ENCODE assay signal across 16 mouse cellular contexts in the genomic region with DNA sequence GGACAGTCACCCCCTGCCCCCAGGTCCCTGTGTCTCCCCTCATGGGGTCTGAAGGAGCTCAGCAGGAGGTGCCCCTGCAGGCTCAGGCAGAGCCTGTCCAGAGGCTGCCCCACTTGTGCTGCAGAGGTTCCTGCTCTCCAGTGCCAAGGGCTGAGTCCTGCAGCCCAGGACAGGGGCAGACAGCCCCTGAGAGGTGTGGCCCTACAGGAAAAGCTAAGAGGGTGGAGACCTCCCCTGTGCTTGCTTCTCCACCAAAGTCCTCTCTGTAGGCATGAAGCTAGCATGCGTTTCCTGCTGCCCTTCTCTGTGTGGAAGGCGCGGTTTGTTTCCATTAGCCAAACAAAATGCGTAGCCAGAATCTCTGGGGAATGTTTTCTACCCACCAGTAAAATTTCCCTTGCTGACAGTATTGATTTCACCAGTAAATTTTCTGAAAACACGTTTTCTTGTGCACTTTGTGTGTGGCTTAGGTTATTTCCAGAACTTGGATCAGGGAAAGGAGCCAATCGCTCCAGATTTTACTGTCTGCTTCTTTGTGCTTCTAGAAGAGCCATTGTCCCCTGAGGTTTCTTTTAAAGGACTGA. TPM values are rescaled to one million over a fixed set of nuclear protein-coding genes. Genes with fewer than 3 reads are reported as not detected.
DNase-seq lines count a peak whose midpoint lies in the region; ATAC-seq and TF ChIP-seq lines count a peak whose summit lies in the region.
"Not testable (repeated sequence)": the region's sequence is repeated elsewhere in the genome, so short reads cannot be mapped to it uniquely, and the experiment has no call there.
"Had no signal": no experiment of that assay in that cellular context is flagged by ENCODE, and none has a peak within 500 bp of the region (broad histone marks: within the 10 kb centered on the region; RNA-seq: fewer than 3 reads in every experiment).

No protein-coding gene starts in this region.

- 0 out of 2 replicates have a peak overlapping the region, but pooled peaks have one; percentile 4 for H3K4me2 ChIP-seq in limb, embryonic 14.5 days (replicated peaks; ENCODE audit: low read depth, low read length, severe bottlenecking)
- H3K4me2 ChIP-seq in lung, postnatal 0 days (replicated peaks; ENCODE audit: low read depth, low read length) = not testable (repeated sequence)

- H3K4me1 ChIP-seq in cortical plate, adult 2 months (ENCODE audit: control insufficient read depth, insufficient read depth, low read length); heart, adult 2 months (ENCODE audit: control insufficient read depth, insufficient read depth, low read length); kidney, adult 2 months (ENCODE audit: control insufficient read depth, insufficient read depth, low read length); limb, embryonic 14.5 days (ENCODE audit: control insufficient read depth, insufficient read depth, low read length); lung, postnatal 0 days (ENCODE audit: insufficient read depth, low read depth, low read length): not testable (repeated sequence)

- H3K9me3 ChIP-seq in limb, embryonic 14.5 days (ENCODE audit: control insufficient read depth, low read length); lung, postnatal 0 days (ENCODE audit: low read length): not testable (repeated sequence)

- peak in 1 of 2 experiments; percentile 48 for DNase-seq in heart, adult 2 months
- DNase-seq in heart, postnatal 25 days (ENCODE audit: low spot score) = peak; percentile 27
- peak; percentile 54 for DNase-seq in kidney, adult 2 months
- not testable (repeated sequence) for DNase-seq in limb, embryonic 14.5 days (ENCODE audit: low spot score)
- peak; percentile 65 for DNase-seq in lung, postnatal 0 days (ENCODE audit: low spot score)
- DNase-seq in naive thymus-derived CD4-positive, alpha-beta T cell, adult 2 months (ENCODE audit: low read depth) = peak; percentile 49

- H3K27ac ChIP-seq in cortical plate, adult 2 months (ENCODE audit: insufficient read depth, low read length) = peak overlapping the region; percentile 29; the same call in 1 of the 2 replicates
- H3K27ac ChIP-seq in heart, adult 2 months = peak overlapping the region; percentile 15
- not testable (repeated sequence) for H3K27ac ChIP-seq in kidney, adult 2 months (ENCODE audit: insufficient read depth, low read depth, low read length); limb, embryonic 14.5 days (replicated peaks; ENCODE audit: low read depth, low read length)
- H3K27ac ChIP-seq in lung, postnatal 0 days (ENCODE audit: low read length) = 0 out of 2 replicates have a peak overlapping the region, but pooled peaks have one; percentile 47

- ATAC-seq in limb, embryonic 14.5 days (ENCODE audit: low FRiP score, low read depth) = not testable (repeated sequence)
- peak; percentile 94 for ATAC-seq in lung, postnatal 0 days

- TF ChIP-seq POLR2A in cortical plate, adult 2 months (IDR thresholded peaks at IDR 0.05; ENCODE audit: extremely low read depth, insufficient read depth, low read length); heart, adult 2 months (IDR thresholded peaks at IDR 0.05; ENCODE audit: insufficient read depth, low read depth, low read length); kidney, adult 2 months (IDR thresholded peaks at IDR 0.05; ENCODE audit: low read depth, low read length); limb, embryonic 14.5 days (IDR thresholded peaks at IDR 0.05; ENCODE audit: borderline replicate concordance, extremely low read depth, insufficient read depth, insufficient read length): not testable (repeated sequence)

- not testable (repeated sequence) for H3K27me3 ChIP-seq in heart, adult 2 months (ENCODE audit: control insufficient read depth, insufficient read depth, low read length); kidney, adult 2 months (replicated peaks; ENCODE audit: control insufficient read depth, insufficient read depth, low read length); limb, embryonic 14.5 days (ENCODE audit: control insufficient read depth, insufficient read depth, low read length); lung, postnatal 0 days (replicated peaks; ENCODE audit: insufficient read depth, low read length)

- intact Hi-C loops in heart, adult 2 months (cut with DNase I); heart, postnatal 25 days (cut with DNase I): not testable (repeated sequence)

- WGBS in heart, adult 2 months = 15% methylated on average over 6 of the region's 6 CpGs
- 18% methylated on average over 6 of the region's 6 CpGs for WGBS in kidney, adult 2 months
- WGBS in limb, embryonic 14.5 days = 15% methylated on average over 6 of the region's 6 CpGs
- WGBS in lung, postnatal 0 days = 18% methylated on average over 6 of the region's 6 CpGs

- H3K36me3 ChIP-seq in heart, adult 2 months (ENCODE audit: control insufficient read depth, insufficient read depth, low read length); kidney, adult 2 months (ENCODE audit: control insufficient read depth, insufficient read depth, low read length); limb, embryonic 14.5 days (ENCODE audit: control insufficient read depth, insufficient read depth, low read length); lung, postnatal 0 days (ENCODE audit: insufficient read depth, low read length): not testable (repeated sequence)

- not testable (repeated sequence) for H3K9ac ChIP-seq in heart, adult 2 months (ENCODE audit: low read depth, low read length); limb, embryonic 14.5 days (ENCODE audit: low read depth, low read length, severe bottlenecking); lung, postnatal 0 days (replicated peaks; ENCODE audit: low read depth)

- not testable (repeated sequence) for TF ChIP-seq CTCF in cortical plate, adult 2 months (IDR thresholded peaks at IDR 0.05; ENCODE audit: extremely low read depth, insufficient read depth, low read length); heart, adult 2 months (IDR thresholded peaks at IDR 0.05); kidney, adult 2 months (conservative IDR thresholded peaks at IDR 0.05; ENCODE audit: insufficient read depth, insufficient read length, low read depth, low read length); lung, postnatal 0 days (IDR thresholded peaks at IDR 0.05)

- not testable (repeated sequence) for TF ChIP-seq EP300 in heart, adult 2 months (IDR thresholded peaks at IDR 0.05; ENCODE audit: insufficient read depth, low read depth, low read length)
- 0 out of 2 replicates have a peak, but pooled peaks have one; percentile 19 for TF ChIP-seq EP300 in lung, postnatal 0 days (IDR thresholded peaks at IDR 0.05)

- H3K4me3 ChIP-seq in cortical plate, adult 2 months (ENCODE audit: insufficient read depth, low read length); heart, adult 2 months; kidney, adult 2 months (ENCODE audit: insufficient read depth, low read depth, low read length); limb, embryonic 14.5 days (replicated peaks; ENCODE audit: low read length); lung, postnatal 0 days (ENCODE audit: low read depth, low read length): not testable (repeated sequence)

- not testable (repeated sequence) for H3K79me2 ChIP-seq in heart, adult 2 months (replicated peaks; ENCODE audit: control insufficient read depth, insufficient read depth, low read length)

RNA-seq across cellular contexts. Expression of gene Spata31d1b, which starts 6.9 kb away (rescaled TPM):
- 0.04 and 0.06 TPM in 2 replicates for polyA plus RNA-seq in cortical plate, adult 2 months (2012; rRNA removed)
- total RNA-seq in heart, adult 2 months (2021) = not detected
- 0.03 and 0.04 TPM in 2 replicates for polyA plus RNA-seq in heart, adult 2 months (2012; rRNA removed)
- total RNA-seq in heart, postnatal 25 days (2021) = not detected
- 0.03 TPM in 2 replicates for polyA plus RNA-seq in kidney, adult 2 months (2012; rRNA removed)
- 0.04 TPM in 2 replicates for polyA plus RNA-seq in limb, embryonic 14.5 days (2012; rRNA removed)
- 0.08 TPM in 1 of 2 replicates, not detected in the other for polyA plus RNA-seq in limb, embryonic 14.5 days (2014; fragmentation: Nextera tagmentation; extraction: Ambion mirVana)
- polyA plus RNA-seq in lung, postnatal 0 days (2015; fragmentation: Nextera tagmentation; extraction: Ambion mirVana) = not detected in 2 replicates
- total RNA-seq: adrenal gland, postnatal 14 days; gastrocnemius, postnatal 10 days; layer of hippocampus, adult 18-20 months; liver, adult 2 months had no signal
- polyA plus RNA-seq: forebrain, embryonic 16.5 days; hindbrain, embryonic 12.5 days; liver, adult 2 months; midbrain, embryonic 12.5 days; neural tube, embryonic 11.5 days had no signal

RNA-seq across cellular contexts. Expression of gene Spata31d1a, which starts 8.8 kb away (rescaled TPM):
- 0.10 TPM in 1 of 2 replicates, not detected in the other for polyA plus RNA-seq in cortical plate, adult 2 months (2012; rRNA removed)
- total RNA-seq in heart, adult 2 months (2021) = not detected
- 0.09 and 0.14 TPM in 2 replicates for polyA plus RNA-seq in heart, adult 2 months (2012; rRNA removed)
- not detected for total RNA-seq in heart, postnatal 25 days (2021)
- not detected in 2 replicates for polyA plus RNA-seq in kidney, adult 2 months (2012; rRNA removed)
- polyA plus RNA-seq in limb, embryonic 14.5 days (2012; rRNA removed) = 0.01 TPM in 2 replicates
- 0.06 TPM in 1 of 2 replicates, not detected in the other for polyA plus RNA-seq in limb, embryonic 14.5 days (2014; fragmentation: Nextera tagmentation; extraction: Ambion mirVana)
- 0.14 and 0.41 TPM in 2 replicates for polyA plus RNA-seq in lung, postnatal 0 days (2015; fragmentation: Nextera tagmentation; extraction: Ambion mirVana)
- total RNA-seq: adrenal gland, postnatal 14 days; gastrocnemius, postnatal 10 days; liver, adult 2 months had no signal
- polyA plus RNA-seq: liver, adult 2 months; neural tube, embryonic 11.5 days had no signal

RNA-seq across cellular contexts. Expression of gene Spata31d1d, which starts 12.6 kb away (rescaled TPM):
- 0.04 and 0.08 TPM in 2 replicates for polyA plus RNA-seq in cortical plate, adult 2 months (2012; rRNA removed)
- total RNA-seq in heart, adult 2 months (2021) = not detected
- polyA plus RNA-seq in heart, adult 2 months (2012; rRNA removed) = 0.04 and 0.06 TPM in 2 replicates
- not detected for total RNA-seq in heart, postnatal 25 days (2021)
- polyA plus RNA-seq in kidney, adult 2 months (2012; rRNA removed) = 0.05 TPM in 1 of 2 replicates, not detected in the other
- polyA plus RNA-seq in limb, embryonic 14.5 days (2012; rRNA removed) = 0.03 TPM in 2 replicates
- not detected in 2 replicates for polyA plus RNA-seq in limb, embryonic 14.5 days (2014; fragmentation: Nextera tagmentation; extraction: Ambion mirVana)
- polyA plus RNA-seq in lung, postnatal 0 days (2015; fragmentation: Nextera tagmentation; extraction: Ambion mirVana) = not detected in 2 replicates
- total RNA-seq: adrenal gland, postnatal 14 days; gastrocnemius, postnatal 10 days; layer of hippocampus, adult 18-20 months; left cerebral cortex, adult 8-10 months; liver, adult 2 months had no signal
- polyA plus RNA-seq: forebrain, embryonic 16.5 days; hindbrain, embryonic 12.5 days; liver, adult 2 months; midbrain, embryonic 12.5 days; neural tube, embryonic 11.5 days had no signal

RNA-seq across cellular contexts. Expression of gene 4921517D22Rik, which starts 25.0 kb away (rescaled TPM):
- polyA plus RNA-seq in cortical plate, adult 2 months (2012; rRNA removed) = not detected in 2 replicates
- not detected for total RNA-seq in heart, adult 2 months (2021)
- polyA plus RNA-seq in heart, adult 2 months (2012; rRNA removed) = not detected in 2 replicates
- not detected for total RNA-seq in heart, postnatal 25 days (2021)
- polyA plus RNA-seq in kidney, adult 2 months (2012; rRNA removed) = not detected in 2 replicates
- 0.12 TPM in 1 of 2 replicates, not detected in the other for polyA plus RNA-seq in limb, embryonic 14.5 days (2012; rRNA removed)
- polyA plus RNA-seq in limb, embryonic 14.5 days (2014; fragmentation: Nextera tagmentation; extraction: Ambion mirVana) = not detected in 2 replicates
- polyA plus RNA-seq in lung, postnatal 0 days (2015; fragmentation: Nextera tagmentation; extraction: Ambion mirVana) = not detected in 2 replicates
- total RNA-seq: adrenal gland, postnatal 14 days; gastrocnemius, postnatal 10 days; layer of hippocampus, adult 18-20 months; left cerebral cortex, adult 8-10 months; liver, adult 2 months had no signal
- polyA plus RNA-seq: forebrain, embryonic 16.5 days; hindbrain, embryonic 12.5 days; liver, adult 2 months; midbrain, embryonic 12.5 days; neural tube, embryonic 11.5 days had no signal

RNA-seq across cellular contexts. Expression of gene 1700014D04Rik, which starts 27.6 kb away (rescaled TPM):
- 0.34 and 0.56 TPM in 2 replicates for polyA plus RNA-seq in cortical plate, adult 2 months (2012; rRNA removed)
- total RNA-seq in heart, adult 2 months (2021) = not detected
- 0.09 TPM in 1 of 2 replicates, not detected in the other for polyA plus RNA-seq in heart, adult 2 months (2012; rRNA removed)
- total RNA-seq in heart, postnatal 25 days (2021) = not detected
- 0.09 TPM in 1 of 2 replicates, not detected in the other for polyA plus RNA-seq in kidney, adult 2 months (2012; rRNA removed)
- 0.05 TPM in 1 of 2 replicates, not detected in the other for polyA plus RNA-seq in limb, embryonic 14.5 days (2012; rRNA removed)
- not detected in 2 replicates for polyA plus RNA-seq in limb, embryonic 14.5 days (2014; fragmentation: Nextera tagmentation; extraction: Ambion mirVana)
- polyA plus RNA-seq in lung, postnatal 0 days (2015; fragmentation: Nextera tagmentation; extraction: Ambion mirVana) = 0.05 and 0.18 TPM in 2 replicates
- total RNA-seq: adrenal gland, postnatal 14 days; gastrocnemius, postnatal 10 days; liver, adult 2 months had no signal
- polyA plus RNA-seq: hindbrain, embryonic 12.5 days; liver, adult 2 months; midbrain, embryonic 12.5 days had no signal
